Mouse (Mus musculus) heart, adult 2 months (tissue): ENCODE data around the gene Rab4b.

ENCODE experiments used
- CTCF ChIP-seq: fragments of 200-600 bp; IDR thresholded peaks from 2 replicates; pipeline ENCODE4 v1.8.1; 2022; ENCODE audit warnings: antibody characterized with exemption, mild to moderate bottlenecking, moderate library complexity
- POLR2A ChIP-seq: fragments of 200-500 bp; IDR thresholded peaks from 2 replicates; pipeline ENCODE4 v1.6.1; 2011; ENCODE audit warnings: mild to moderate bottlenecking, low read depth, low read length, control low read depth; ENCODE audit not compliant: insufficient read depth

DNA sequence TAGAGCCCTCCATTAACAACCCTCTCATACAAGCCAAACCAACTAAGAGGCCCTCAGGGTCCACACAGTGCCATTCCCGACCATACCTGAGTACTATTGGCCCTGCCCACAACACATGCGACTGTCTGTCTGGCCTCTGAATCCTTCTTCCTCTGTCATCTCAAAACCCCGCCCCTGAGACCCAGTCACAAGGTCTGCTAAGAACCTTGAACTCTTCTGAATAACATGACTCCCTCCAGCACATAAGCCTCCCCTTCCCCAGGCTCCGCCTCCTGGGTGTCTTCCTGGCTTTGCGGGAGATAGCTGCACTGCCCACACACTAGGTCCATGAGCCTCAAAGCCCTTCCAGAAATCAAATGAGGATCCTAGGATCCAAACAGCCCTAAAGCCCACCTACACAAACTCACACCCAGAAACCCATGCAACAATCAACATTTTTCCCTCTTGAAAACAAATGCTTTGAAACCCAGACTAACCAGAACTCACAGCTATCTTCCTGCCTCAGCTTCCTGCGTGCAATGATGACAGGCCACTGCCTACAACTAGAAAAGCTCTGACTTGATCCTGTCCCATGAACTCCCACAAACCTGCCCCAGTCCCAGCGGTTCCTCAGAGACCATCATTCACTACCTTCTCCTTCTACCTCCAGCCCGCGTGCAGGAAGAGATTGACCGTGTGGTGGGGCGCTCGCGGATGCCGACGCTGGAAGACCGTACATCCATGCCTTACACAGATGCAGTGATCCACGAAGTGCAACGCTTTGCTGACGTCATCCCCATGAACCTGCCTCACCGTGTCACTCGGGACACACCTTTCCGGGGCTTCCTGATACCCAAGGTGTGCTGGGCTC is 48.0 kb downstream of the Rab4b start:
- TF ChIP-seq CTCF (no peak), POLR2A (no peak)
